25 mouse cellular contexts compared by ENCODE assay signal in the genomic region with DNA sequence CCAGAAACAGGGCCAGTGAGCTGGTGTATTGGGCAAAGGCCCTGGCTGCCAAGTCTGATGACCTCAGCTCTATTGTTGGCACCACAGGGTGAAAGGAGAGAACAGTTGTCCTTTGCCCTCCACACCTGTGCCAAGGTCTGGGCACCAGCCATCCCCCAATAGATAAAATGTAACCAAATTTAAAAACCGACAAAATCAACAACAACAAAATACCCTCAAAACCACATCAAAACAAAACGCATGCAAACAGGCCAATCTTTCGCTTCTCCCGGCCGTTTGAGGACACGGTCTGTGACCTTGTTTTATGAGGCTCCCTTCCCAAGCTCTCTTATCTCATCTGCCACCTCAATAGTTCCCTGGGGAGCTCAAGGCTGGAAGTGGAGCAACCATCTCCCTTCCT. TPM values are rescaled to one million over a fixed set of nuclear protein-coding genes. Genes with fewer than 3 reads are reported as not detected.
A peak's percentile ranks its signal among the peaks of the same experiment; 100 is the strongest.
DNase-seq lines count a peak whose midpoint lies in the region; ATAC-seq and TF ChIP-seq lines count a peak whose summit lies in the region.
"Had no signal": no experiment of that assay in that cellular context is flagged by ENCODE, and none has a peak within 500 bp of the region (broad histone marks: within the 10 kb centered on the region; RNA-seq: fewer than 3 reads in every experiment).

No protein-coding gene starts in this region.

- H3K36me3 ChIP-seq in intestine, embryonic 16.5 days (ENCODE audit: control insufficient read depth, insufficient read depth, low read length) = no peaks in the 10 kb centered on the region
- no peaks in the 10 kb centered on the region for H3K36me3 ChIP-seq in intestine, embryonic 15.5 days
- H3K36me3 ChIP-seq in liver, embryonic 15.5 days (replicated peaks) = no peaks in the 10 kb centered on the region
- H3K36me3 ChIP-seq in liver, embryonic 12.5 days = no peaks in the 10 kb centered on the region
- H3K36me3 ChIP-seq in myocyte (ENCODE audit: control insufficient read depth, insufficient read depth) = no peaks in the 10 kb centered on the region
- H3K36me3 ChIP-seq: embryonic facial prominence, embryonic 13.5 days; heart, embryonic 13.5 days had no signal

- H3K27me3 ChIP-seq in intestine, embryonic 16.5 days (replicated peaks; ENCODE audit: control insufficient read depth, insufficient read depth, low read length) = no peaks in the 10 kb centered on the region
- no peaks in the 10 kb centered on the region for H3K27me3 ChIP-seq in intestine, embryonic 15.5 days (replicated peaks)
- no peaks in the 10 kb centered on the region for H3K27me3 ChIP-seq in liver, embryonic 15.5 days
- no peaks in the 10 kb centered on the region for H3K27me3 ChIP-seq in liver, embryonic 12.5 days (replicated peaks)
- H3K27me3 ChIP-seq in myocyte (ENCODE audit: control insufficient read depth, insufficient read depth, insufficient read length) = no peaks in the 10 kb centered on the region
- H3K27me3 ChIP-seq: embryonic facial prominence, embryonic 13.5 days; heart, embryonic 13.5 days had no signal

- H3K4me2 ChIP-seq in intestine, embryonic 16.5 days (ENCODE audit: low read depth, low read length) = no peak overlapping the region
- H3K4me2 ChIP-seq in intestine, embryonic 15.5 days (replicated peaks) = no peak overlapping the region
- H3K4me2 ChIP-seq in liver, embryonic 15.5 days = no peak overlapping the region
- no peak overlapping the region for H3K4me2 ChIP-seq in liver, embryonic 12.5 days
- H3K4me2 ChIP-seq in myocyte (ENCODE audit: low read depth) = no peak overlapping the region
- H3K4me2 ChIP-seq: embryonic facial prominence, embryonic 13.5 days; heart, embryonic 13.5 days had no signal

- WGBS in intestine, embryonic 16.5 days = 64% methylated on average over 6 of the region's 6 CpGs
- WGBS in intestine, embryonic 15.5 days = 65% methylated on average over 6 of the region's 6 CpGs
- WGBS in liver, embryonic 15.5 days (ENCODE audit: insufficient replicate concordance) = 59% methylated on average over 6 of the region's 6 CpGs
- WGBS in liver, embryonic 12.5 days (ENCODE audit: insufficient replicate concordance) = 69% methylated on average over 6 of the region's 6 CpGs

- H3K4me3 ChIP-seq in intestine, embryonic 16.5 days (ENCODE audit: low read length) = no peak overlapping the region
- no peak overlapping the region for H3K4me3 ChIP-seq in intestine, embryonic 15.5 days (replicated peaks)
- H3K4me3 ChIP-seq in liver, embryonic 15.5 days (replicated peaks) = no peak overlapping the region
- H3K4me3 ChIP-seq in liver, embryonic 12.5 days = no peak overlapping the region
- no peak overlapping the region for H3K4me3 ChIP-seq in myocyte
- H3K4me3 ChIP-seq: embryonic facial prominence, embryonic 13.5 days; heart, embryonic 13.5 days; megakaryocyte, embryonic 14.5 days had no signal

- 0 out of 2 replicates have a peak overlapping the region, but pooled peaks have one; percentile 28 for H3K27ac ChIP-seq in intestine, embryonic 16.5 days (ENCODE audit: low read length)
- H3K27ac ChIP-seq in intestine, embryonic 15.5 days = no peak overlapping the region
- H3K27ac ChIP-seq in liver, embryonic 15.5 days (replicated peaks) = 0 out of 2 replicates have a peak overlapping the region, but pooled peaks have one; percentile 39
- no peak overlapping the region for H3K27ac ChIP-seq in liver, embryonic 12.5 days
- H3K27ac ChIP-seq: embryonic facial prominence, embryonic 13.5 days; heart, embryonic 13.5 days had no signal

- no peak overlapping the region for H3K9ac ChIP-seq in intestine, embryonic 16.5 days (ENCODE audit: low read depth, low read length)
- H3K9ac ChIP-seq in intestine, embryonic 15.5 days = no peak overlapping the region
- no peak overlapping the region for H3K9ac ChIP-seq in liver, embryonic 15.5 days
- H3K9ac ChIP-seq in liver, embryonic 12.5 days = no peak overlapping the region
- H3K9ac ChIP-seq: embryonic facial prominence, embryonic 13.5 days; heart, embryonic 13.5 days had no signal

- H3K4me1 ChIP-seq in intestine, embryonic 16.5 days (ENCODE audit: control insufficient read depth, insufficient read depth, low read length) = 0 out of 2 replicates have a peak, but pooled peaks cover 6% of the 10 kb centered on the region
- H3K4me1 ChIP-seq in intestine, embryonic 15.5 days (replicated peaks) = 0 out of 2 replicates have a peak, but pooled peaks cover 3% of the 10 kb centered on the region
- peaks cover 7% of the 10 kb centered on the region for H3K4me1 ChIP-seq in liver, embryonic 15.5 days (replicated peaks)
- peaks cover 7% of the 10 kb centered on the region for H3K4me1 ChIP-seq in liver, embryonic 12.5 days
- H3K4me1 ChIP-seq: embryonic facial prominence, embryonic 13.5 days had no signal

- H3K79me2 ChIP-seq in myocyte (ENCODE audit: control insufficient read depth, insufficient read depth) = no peaks in the 10 kb centered on the region

- H3ac ChIP-seq in myocyte (ENCODE audit: control insufficient read depth, insufficient read length) = no peak overlapping the region

- ATAC-seq in intestine, embryonic 16.5 days = peak; percentile 45; the same call in 1 of the 2 replicates
- no peak for ATAC-seq in intestine, embryonic 15.5 days
- ATAC-seq in liver, embryonic 15.5 days (ENCODE audit: insufficient read depth) = no peak
- ATAC-seq in liver, embryonic 12.5 days = no peak
- ATAC-seq: forebrain, embryonic 14.5 days; hindbrain, embryonic 16.5 days had no signal

- TF ChIP-seq POLR2A in myocyte (IDR thresholded peaks at IDR 0.05; ENCODE audit: insufficient read length, low read depth) = no peak

- DNase-seq in adrenal gland, adult (ENCODE audit: inconsistent age in 2 of 2, low spot score in 1 of 2) = peak; percentile 69 to 91
- DNase-seq in adrenal gland, postnatal 4 days (ENCODE audit: low spot score in 2 of 2) = no peak
- no peak for DNase-seq in layer of hippocampus, postnatal 25 days (ENCODE audit: extremely low spot score in 1 of 2, low spot score in 1 of 2)
- DNase-seq: cerebellum, adult 11 months; cerebellum, postnatal 14 days; gastrocnemius, postnatal 36 days; lung, postnatal 14 days; midbrain, embryonic 14.5 days; thymus, adult 18-20 months had no signal

- H3K9me3 ChIP-seq in intestine, embryonic 16.5 days (ENCODE audit: control insufficient read depth, low read length) = no peaks in the 10 kb centered on the region
- no peaks in the 10 kb centered on the region for H3K9me3 ChIP-seq in intestine, embryonic 15.5 days
- H3K9me3 ChIP-seq in liver, embryonic 15.5 days (replicated peaks) = no peaks in the 10 kb centered on the region
- no peaks in the 10 kb centered on the region for H3K9me3 ChIP-seq in liver, embryonic 12.5 days (replicated peaks)
- H3K9me3 ChIP-seq: embryonic facial prominence, embryonic 13.5 days; heart, embryonic 13.5 days; megakaryocyte, embryonic 14.5 days had no signal

TF ChIP-seq in myocyte, 11 proteins besides CTCF, POLR2A, EP300 and RAD21 (continues in another document):
- TF ChIP-seq SRF (IDR thresholded peaks at IDR 0.05; ENCODE audit: control insufficient read depth, insufficient read length, low read depth) (no peak), MAX (IDR thresholded peaks at IDR 0.05; ENCODE audit: low read depth) (no peak)

RNA-seq across cellular contexts. Expression of a gene that starts 5.4 kb away (rescaled TPM):
- total RNA-seq in adrenal gland, postnatal 4 days (2021) = under 1 TPM in 1 of 2 experiments, not detected in 1; 0.20 TPM
- not detected in 2 replicates for polyA plus RNA-seq in intestine, embryonic 16.5 days (2015; fragmentation: Nextera tagmentation; extraction: Ambion mirVana)
- not detected in 2 replicates for polyA plus RNA-seq in intestine, embryonic 15.5 days (2015; fragmentation: Nextera tagmentation; extraction: Ambion mirVana)
- polyA plus RNA-seq in liver, embryonic 15.5 days (2015; fragmentation: Nextera tagmentation; extraction: Ambion mirVana) = not detected in 2 replicates
- not detected in 2 replicates for polyA plus RNA-seq in liver, embryonic 12.5 days (2016; fragmentation: Nextera tagmentation; extraction: Ambion mirVana)
- polyA plus RNA-seq in myocyte (2012; fragmentation: generic; extraction: Trizol) = 0.02 TPM
- total RNA-seq in layer of hippocampus, postnatal 25 days (2021) = not detected
- total RNA-seq: gastrocnemius, postnatal 36 days; layer of hippocampus, postnatal 10 days had no signal
- polyA plus RNA-seq: brain, embryonic 14.5 days; embryonic facial prominence, embryonic 13.5 days; forebrain, embryonic 14.5 days; limb, embryonic 11.5 days; liver, embryonic 16.5 days; midbrain, embryonic 14.5 days had no signal

RNA-seq across cellular contexts. Expression of a gene that starts 14.7 kb away (rescaled TPM):
- not detected for total RNA-seq in adrenal gland, postnatal 4 days (2021)
- polyA plus RNA-seq in intestine, embryonic 16.5 days (2015; fragmentation: Nextera tagmentation; extraction: Ambion mirVana) = 0.13 and 0.27 TPM in 2 replicates
- 0.14 and 0.16 TPM in 2 replicates for polyA plus RNA-seq in intestine, embryonic 15.5 days (2015; fragmentation: Nextera tagmentation; extraction: Ambion mirVana)
- polyA plus RNA-seq in liver, embryonic 15.5 days (2015; fragmentation: Nextera tagmentation; extraction: Ambion mirVana) = not detected in 2 replicates
- polyA plus RNA-seq in liver, embryonic 12.5 days (2016; fragmentation: Nextera tagmentation; extraction: Ambion mirVana) = not detected in 2 replicates
- 0.05 TPM for polyA plus RNA-seq in myocyte (2012; fragmentation: generic; extraction: Trizol)
- 1 to 10 TPM; 1.8 to 2.9 TPM for total RNA-seq in layer of hippocampus, postnatal 25 days (2021)
- total RNA-seq: gastrocnemius, postnatal 36 days; hematopoietic stem cell, adult 5-6 weeks had no signal
- polyA plus RNA-seq: heart, embryonic 13.5 days; limb, embryonic 11.5 days had no signal

RNA-seq across cellular contexts. Expression of a gene that starts 21.3 kb away (rescaled TPM):
- total RNA-seq in adrenal gland, postnatal 4 days (2021) = not detected
- polyA plus RNA-seq in intestine, embryonic 16.5 days (2015; fragmentation: Nextera tagmentation; extraction: Ambion mirVana) = not detected in 2 replicates
- not detected in 2 replicates for polyA plus RNA-seq in intestine, embryonic 15.5 days (2015; fragmentation: Nextera tagmentation; extraction: Ambion mirVana)
- not detected in 2 replicates for polyA plus RNA-seq in liver, embryonic 15.5 days (2015; fragmentation: Nextera tagmentation; extraction: Ambion mirVana)
- polyA plus RNA-seq in liver, embryonic 12.5 days (2016; fragmentation: Nextera tagmentation; extraction: Ambion mirVana) = not detected in 2 replicates
- polyA plus RNA-seq in myocyte (2012; fragmentation: generic; extraction: Trizol) = 0.01 TPM
- total RNA-seq in layer of hippocampus, postnatal 25 days (2021) = not detected
- total RNA-seq: gastrocnemius, postnatal 36 days; hematopoietic stem cell, adult 5-6 weeks; layer of hippocampus, postnatal 10 days had no signal
- polyA plus RNA-seq: forebrain, embryonic 14.5 days; heart, embryonic 13.5 days; hindbrain, embryonic 16.5 days; limb, embryonic 11.5 days; liver, embryonic 16.5 days; midbrain, embryonic 14.5 days; neural tube, embryonic 14.5 days had no signal

RNA-seq across cellular contexts. Expression of a gene that starts 43.9 kb away (rescaled TPM):
- total RNA-seq in adrenal gland, postnatal 4 days (2021) = 10 to 100 TPM in 1 of 2 experiments, 1 to 10 TPM in 1; 9.6 to 11.5 TPM
- polyA plus RNA-seq in intestine, embryonic 16.5 days (2015; fragmentation: Nextera tagmentation; extraction: Ambion mirVana) = 15.5 and 15.6 TPM in 2 replicates
- 13.3 and 13.9 TPM in 2 replicates for polyA plus RNA-seq in intestine, embryonic 15.5 days (2015; fragmentation: Nextera tagmentation; extraction: Ambion mirVana)
- polyA plus RNA-seq in liver, embryonic 15.5 days (2015; fragmentation: Nextera tagmentation; extraction: Ambion mirVana) = 4.7 and 5.3 TPM in 2 replicates
- polyA plus RNA-seq in liver, embryonic 12.5 days (2016; fragmentation: Nextera tagmentation; extraction: Ambion mirVana) = 3.7 and 5.4 TPM in 2 replicates
- 19.2 TPM for polyA plus RNA-seq in myocyte (2012; fragmentation: generic; extraction: Trizol)
- total RNA-seq in layer of hippocampus, postnatal 25 days (2021) = under 1 TPM; 0.49 to 0.61 TPM

RNA-seq across cellular contexts. Expression of a gene that starts 54.5 kb away (rescaled TPM):
- total RNA-seq in adrenal gland, postnatal 4 days (2021) = 10 to 100 TPM; 21.6 to 22.0 TPM
- 13.9 and 16.5 TPM in 2 replicates for polyA plus RNA-seq in intestine, embryonic 16.5 days (2015; fragmentation: Nextera tagmentation; extraction: Ambion mirVana)
- 13.3 TPM in 2 replicates for polyA plus RNA-seq in intestine, embryonic 15.5 days (2015; fragmentation: Nextera tagmentation; extraction: Ambion mirVana)
- 2.8 and 3.4 TPM in 2 replicates for polyA plus RNA-seq in liver, embryonic 15.5 days (2015; fragmentation: Nextera tagmentation; extraction: Ambion mirVana)
- polyA plus RNA-seq in liver, embryonic 12.5 days (2016; fragmentation: Nextera tagmentation; extraction: Ambion mirVana) = 3.6 and 3.9 TPM in 2 replicates
- 39.7 TPM for polyA plus RNA-seq in myocyte (2012; fragmentation: generic; extraction: Trizol)
- total RNA-seq in layer of hippocampus, postnatal 25 days (2021) = 10 to 100 TPM; 10.2 to 15.9 TPM

Comparison
In these comparisons a context has a peak if more than half of its experiments do, and no peak if none do; other contexts are left out.
1. DNase-seq: peak in adrenal gland, adult (2 of 2); none in adrenal gland, postnatal 4 days (0 of 2) and layer of hippocampus, postnatal 25 days (0 of 2).
2. H3K27ac ChIP-seq: peak in intestine, embryonic 16.5 days (single experiment) and liver, embryonic 15.5 days (single experiment); none in intestine, embryonic 15.5 days (single experiment) and liver, embryonic 12.5 days (single experiment).